Mouse (Mus musculus): ENCODE results near the gene Mtus2.

DNA sequence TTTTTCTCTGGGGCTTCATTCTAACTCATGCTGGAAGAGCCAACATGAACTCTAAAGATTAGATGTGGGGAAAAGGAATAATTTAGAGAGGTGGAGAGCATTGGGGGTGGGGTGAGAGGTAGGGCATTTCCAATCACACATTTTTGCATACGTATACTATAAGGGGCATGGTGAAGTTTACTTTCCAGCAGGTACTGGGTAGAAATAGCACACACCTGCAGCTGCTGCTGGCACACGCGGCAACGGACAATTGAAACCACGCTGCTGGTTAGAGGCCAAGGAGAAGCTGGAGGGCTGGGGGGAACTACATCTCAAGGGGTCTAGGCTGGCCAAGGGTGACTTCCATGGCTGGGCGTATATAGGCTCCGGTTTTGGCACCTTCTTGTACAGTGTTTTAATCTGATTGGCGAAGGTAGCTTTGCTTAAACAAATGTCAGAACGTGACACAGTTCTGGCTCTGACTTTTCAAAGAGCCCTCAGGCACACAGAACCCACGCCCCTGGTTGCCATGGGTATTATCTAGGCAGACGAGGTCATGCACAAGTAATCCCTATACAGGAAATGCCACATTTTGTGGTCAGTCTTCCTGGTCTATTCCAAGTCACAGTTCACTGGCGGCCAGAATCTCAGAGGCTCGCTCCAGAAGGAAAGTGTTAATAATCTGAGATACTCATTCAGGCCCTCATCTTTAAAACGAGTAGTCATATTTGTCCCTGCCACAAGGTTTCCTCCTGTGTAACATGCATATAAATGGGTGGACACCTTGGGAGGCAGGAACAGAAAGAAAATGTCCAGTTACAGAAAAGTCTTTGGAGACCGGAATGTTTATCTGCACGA lies 404.0 kb downstream of the Mtus2 start:
- TF ChIP-seq POLR2A (IDR thresholded peaks at IDR 0.05; ENCODE audit: borderline replicate concordance, low read depth, low read length), result no peak
- no peak for TF ChIP-seq CTCF (IDR thresholded peaks at IDR 0.05; ENCODE audit: low read depth, low read length)

Measured in bone marrow macrophage, adult 2 months (primary cell).